Mouse (Mus musculus): ENCODE data around the gene Hist1h2ae.
"Not testable (repeated sequence)": the region's sequence is repeated elsewhere in the genome, so short reads cannot be mapped to it uniquely, and the experiment has no call there.

The Hist1h2ae gene

DNA sequence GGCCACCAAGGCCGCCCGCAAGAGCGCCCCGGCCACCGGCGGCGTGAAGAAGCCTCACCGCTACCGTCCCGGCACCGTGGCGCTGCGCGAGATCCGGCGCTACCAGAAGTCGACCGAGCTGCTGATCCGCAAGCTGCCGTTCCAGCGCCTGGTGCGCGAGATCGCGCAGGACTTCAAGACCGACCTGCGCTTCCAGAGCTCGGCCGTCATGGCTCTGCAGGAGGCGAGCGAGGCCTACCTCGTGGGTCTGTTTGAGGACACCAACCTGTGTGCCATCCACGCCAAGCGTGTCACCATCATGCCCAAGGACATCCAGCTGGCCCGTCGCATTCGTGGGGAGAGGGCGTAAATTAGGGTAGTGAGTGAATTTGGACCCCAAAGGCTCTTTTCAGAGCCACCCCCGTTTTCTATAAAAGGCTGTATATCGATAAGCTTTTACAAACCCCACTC lies 4.9 kb upstream of the Hist1h2ae start:
- H3K27me3 ChIP-seq (ENCODE audit: control insufficient read depth, insufficient read depth, low read length, poor library complexity, severe bottlenecking); H3K36me3 ChIP-seq (ENCODE audit: control insufficient read depth, insufficient read depth, low read length, poor library complexity, severe bottlenecking): not testable (repeated sequence)
- peak; percentile 18 for DNase-seq (ENCODE audit: low read depth, low spot score)

DNA sequence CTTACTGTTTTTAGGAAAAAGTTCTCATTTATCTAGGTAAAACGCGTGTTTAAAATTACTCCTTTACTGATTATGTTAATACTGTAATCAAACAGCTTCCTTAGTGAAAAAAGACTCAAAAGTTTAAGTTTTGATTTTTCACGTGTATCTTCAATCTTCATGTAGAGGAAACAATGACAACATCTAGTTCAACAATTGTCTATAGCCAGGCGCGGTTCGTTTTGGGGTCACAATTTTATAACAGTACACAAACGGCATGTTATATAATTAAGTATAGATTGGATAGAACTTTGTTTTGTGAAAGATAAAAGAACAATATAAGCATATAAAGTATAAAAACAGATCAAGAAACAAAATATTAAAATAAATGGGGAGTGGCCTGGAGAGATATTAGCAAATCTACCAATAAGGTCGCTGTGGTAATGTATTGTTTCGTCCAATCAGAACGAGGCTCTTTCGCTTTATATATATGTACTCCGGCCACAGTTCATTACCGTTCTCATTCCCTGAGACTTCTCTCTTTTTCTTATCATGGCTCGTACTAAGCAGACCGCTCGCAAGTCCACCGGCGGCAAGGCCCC lies 4.3 kb upstream of the Hist1h2ae start, which contains the start of gene Hist1h3d:
Gene Hist1h3d, plus strand, starts transcription at position 493 of the 581 bp plus-strand sequence.
- no peaks in the 10 kb centered on the region for H3K27me3 ChIP-seq (ENCODE audit: control insufficient read depth, insufficient read depth, low read length, poor library complexity, severe bottlenecking)
- H3K36me3 ChIP-seq (ENCODE audit: control insufficient read depth, insufficient read depth, low read length, poor library complexity, severe bottlenecking) = no peaks in the 10 kb centered on the region
- DNase-seq (ENCODE audit: low read depth, low spot score) = peak; percentile 92

DNA sequence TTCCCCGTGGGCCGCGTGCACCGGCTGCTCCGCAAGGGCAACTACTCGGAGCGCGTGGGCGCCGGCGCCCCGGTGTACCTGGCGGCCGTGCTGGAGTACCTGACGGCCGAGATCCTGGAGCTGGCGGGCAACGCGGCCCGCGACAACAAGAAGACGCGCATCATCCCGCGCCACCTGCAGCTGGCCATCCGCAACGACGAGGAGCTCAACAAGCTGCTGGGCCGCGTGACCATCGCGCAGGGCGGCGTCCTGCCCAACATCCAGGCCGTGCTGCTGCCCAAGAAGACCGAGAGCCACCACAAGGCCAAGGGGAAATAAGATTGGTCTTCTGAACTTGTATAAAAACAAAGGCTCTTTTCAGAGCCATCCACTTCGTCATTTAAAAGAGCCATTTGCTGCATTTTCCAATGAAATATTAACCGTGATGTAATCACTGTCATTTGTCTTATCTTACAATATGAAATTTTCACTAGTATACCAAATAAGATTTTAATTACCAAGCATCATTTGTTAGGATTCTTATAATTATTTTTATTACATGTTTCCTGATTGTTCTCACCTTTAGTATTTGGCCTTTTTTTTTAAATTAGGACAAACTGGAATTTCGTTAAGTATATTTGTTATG lies 3.6 kb upstream of the Hist1h2ae start:
- not testable (repeated sequence) for H3K27me3 ChIP-seq (ENCODE audit: control insufficient read depth, insufficient read depth, low read length, poor library complexity, severe bottlenecking); H3K36me3 ChIP-seq (ENCODE audit: control insufficient read depth, insufficient read depth, low read length, poor library complexity, severe bottlenecking)
- peak; percentile 50 for DNase-seq (ENCODE audit: low read depth, low spot score)

DNA sequence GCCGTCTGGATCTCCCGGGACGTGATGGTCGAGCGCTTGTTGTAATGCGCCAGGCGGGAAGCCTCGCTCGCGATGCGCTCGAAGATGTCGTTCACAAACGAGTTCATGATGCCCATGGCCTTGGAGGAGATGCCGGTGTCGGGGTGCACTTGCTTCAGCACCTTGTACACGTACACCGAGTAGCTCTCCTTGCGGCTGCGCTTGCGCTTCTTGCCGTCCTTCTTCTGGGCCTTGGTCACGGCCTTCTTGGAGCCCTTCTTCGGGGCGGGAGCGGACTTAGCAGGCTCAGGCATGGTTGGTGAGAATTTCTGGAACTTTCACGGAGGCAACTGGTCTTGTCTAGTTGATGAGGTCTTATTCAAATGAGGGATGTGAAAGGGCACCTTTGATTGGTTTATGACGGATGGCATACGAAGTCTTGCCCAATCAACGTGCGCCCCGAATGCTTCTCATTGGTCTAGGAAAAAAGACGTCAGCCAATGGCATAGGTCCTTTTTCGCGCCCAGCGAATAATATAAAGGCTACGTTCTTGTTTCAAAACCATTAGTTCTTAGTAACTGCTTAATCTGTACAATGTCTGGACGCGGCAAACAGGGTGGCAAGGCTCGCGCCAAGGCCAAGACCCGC lies 3.0 kb upstream of the Hist1h2ae start, which contains the start of the genes Hist1h2bf and Hist1h2ad:
Gene Hist1h2bf, minus strand, starts transcription at position 299 of the 627 bp plus-strand sequence.
Gene Hist1h2ad, plus strand, starts transcription at position 484 of the 627 bp plus-strand sequence.
- H3K36me3 ChIP-seq (ENCODE audit: control insufficient read depth, insufficient read depth, low read length, poor library complexity, severe bottlenecking); H3K27me3 ChIP-seq (ENCODE audit: control insufficient read depth, insufficient read depth, low read length, poor library complexity, severe bottlenecking): not testable (repeated sequence)
- DNase-seq (ENCODE audit: low read depth, low spot score) = peak; percentile 98

DNA sequence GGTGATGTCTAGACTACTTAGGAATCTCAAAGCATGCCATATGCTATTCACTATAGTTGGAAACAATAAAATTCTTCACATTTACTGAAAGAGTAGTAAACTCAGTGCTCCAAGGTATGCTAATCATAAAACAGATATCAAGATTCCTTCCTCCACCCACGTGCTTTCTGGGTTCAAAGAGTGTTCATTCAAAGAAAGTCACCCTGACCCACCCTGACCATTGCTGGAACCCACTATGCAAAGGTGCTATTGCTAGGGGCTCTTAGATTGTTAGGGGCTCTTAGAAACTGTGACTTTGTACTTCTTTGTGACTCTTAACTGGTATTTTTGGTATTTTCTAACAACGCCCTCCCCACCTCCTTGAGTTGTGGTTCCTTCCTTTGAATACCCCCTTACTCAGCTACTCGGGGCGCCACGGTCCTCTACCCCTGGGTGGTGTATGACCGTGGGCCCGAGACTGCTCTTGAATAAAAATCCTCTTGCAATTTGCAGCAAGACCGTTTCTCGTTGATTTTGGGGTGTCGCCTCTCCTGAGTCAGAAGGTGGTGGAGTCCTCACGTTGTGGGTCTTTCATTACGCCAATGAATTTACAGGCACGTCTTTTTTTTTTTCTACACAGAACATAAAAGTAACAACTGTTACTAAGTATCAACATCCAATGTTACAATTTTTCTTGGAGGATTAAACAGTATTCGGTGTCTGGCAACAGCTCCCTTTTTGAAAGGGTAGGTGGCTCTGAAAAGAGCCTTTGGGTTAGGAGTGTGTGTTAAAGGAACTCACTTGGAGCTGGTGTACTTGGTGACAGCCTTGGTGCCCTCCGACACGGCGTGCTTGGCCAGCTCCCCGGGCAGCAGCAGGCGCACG lies 2.2 kb upstream of the Hist1h2ae start:
- peak; percentile 30 for DNase-seq (ENCODE audit: low read depth, low spot score)
- not testable (repeated sequence) for H3K36me3 ChIP-seq (ENCODE audit: control insufficient read depth, insufficient read depth, low read length, poor library complexity, severe bottlenecking); H3K27me3 ChIP-seq (ENCODE audit: control insufficient read depth, insufficient read depth, low read length, poor library complexity, severe bottlenecking)

DNA sequence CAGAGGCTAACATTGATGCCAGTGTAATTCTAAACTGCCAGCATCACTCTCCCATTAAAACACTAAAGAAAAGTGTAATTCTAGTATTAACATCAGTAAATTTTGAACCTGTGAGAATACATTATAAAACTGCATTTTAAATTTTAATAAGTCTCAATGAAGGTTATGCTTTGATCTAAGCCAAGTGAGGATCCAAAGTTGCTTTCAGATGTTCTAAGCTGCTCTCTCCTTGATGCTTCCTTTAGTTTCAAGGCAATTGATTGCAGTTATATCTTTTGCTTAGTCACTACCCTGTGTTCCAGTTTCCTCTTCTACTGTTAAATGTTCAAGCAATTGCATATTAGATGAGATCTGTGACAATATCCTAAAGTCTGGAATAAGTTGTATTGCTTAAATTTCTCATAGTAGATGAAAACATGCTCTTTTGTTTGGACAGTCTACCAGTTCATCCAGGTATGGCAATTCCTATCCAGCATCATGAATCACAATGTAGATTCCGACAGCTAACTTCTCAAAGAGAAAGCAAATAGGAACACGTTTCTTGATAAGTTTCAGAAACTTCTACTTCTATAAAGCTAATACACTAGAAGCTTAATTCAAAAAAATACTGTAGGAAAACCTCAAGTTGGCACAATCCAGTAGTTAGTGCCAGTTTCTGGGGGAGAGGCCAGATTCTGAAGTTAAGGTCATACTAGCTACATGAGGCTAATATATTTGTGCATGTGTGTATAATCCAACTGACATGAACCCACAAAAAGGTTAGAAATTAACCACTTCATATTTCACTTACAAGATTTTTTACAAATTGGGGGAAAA lies 1.4 kb upstream of the Hist1h2ae start:
- peak; percentile 13 for DNase-seq (ENCODE audit: low read depth, low spot score)
- no peaks in the 10 kb centered on the region for H3K36me3 ChIP-seq (ENCODE audit: control insufficient read depth, insufficient read depth, low read length, poor library complexity, severe bottlenecking)
- no peaks in the 10 kb centered on the region for H3K27me3 ChIP-seq (ENCODE audit: control insufficient read depth, insufficient read depth, low read length, poor library complexity, severe bottlenecking)

DNA sequence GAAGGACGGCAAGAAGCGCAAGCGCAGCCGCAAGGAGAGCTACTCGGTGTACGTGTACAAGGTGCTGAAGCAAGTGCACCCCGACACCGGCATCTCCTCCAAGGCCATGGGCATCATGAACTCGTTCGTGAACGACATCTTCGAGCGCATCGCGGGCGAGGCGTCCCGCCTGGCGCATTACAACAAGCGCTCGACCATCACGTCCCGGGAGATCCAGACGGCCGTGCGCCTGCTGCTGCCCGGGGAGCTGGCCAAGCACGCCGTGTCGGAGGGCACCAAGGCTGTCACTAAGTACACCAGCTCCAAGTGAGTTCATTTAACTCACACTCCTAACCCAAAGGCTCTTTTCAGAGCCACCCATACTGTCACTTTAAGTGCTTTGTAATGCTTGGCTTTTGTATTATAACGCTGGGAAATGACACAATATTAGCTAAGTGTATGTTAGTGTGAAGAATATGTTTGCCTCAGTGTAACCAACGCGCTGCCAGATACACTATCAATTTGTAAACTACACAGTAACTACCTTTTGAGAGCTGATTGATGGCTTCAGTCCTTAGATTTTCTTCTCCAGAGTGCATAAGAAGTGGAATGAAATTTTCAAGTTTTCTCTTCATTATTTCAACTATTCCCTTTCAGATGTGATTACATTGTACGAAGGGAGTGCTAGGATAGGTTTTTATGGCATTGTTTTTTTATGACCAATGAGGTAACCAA lies 641 bp upstream of the Hist1h2ae start:
- H3K27me3 ChIP-seq (ENCODE audit: control insufficient read depth, insufficient read depth, low read length, poor library complexity, severe bottlenecking); H3K36me3 ChIP-seq (ENCODE audit: control insufficient read depth, insufficient read depth, low read length, poor library complexity, severe bottlenecking): not testable (repeated sequence)
- peak; percentile 38 for DNase-seq (ENCODE audit: low read depth, low spot score)

DNA sequence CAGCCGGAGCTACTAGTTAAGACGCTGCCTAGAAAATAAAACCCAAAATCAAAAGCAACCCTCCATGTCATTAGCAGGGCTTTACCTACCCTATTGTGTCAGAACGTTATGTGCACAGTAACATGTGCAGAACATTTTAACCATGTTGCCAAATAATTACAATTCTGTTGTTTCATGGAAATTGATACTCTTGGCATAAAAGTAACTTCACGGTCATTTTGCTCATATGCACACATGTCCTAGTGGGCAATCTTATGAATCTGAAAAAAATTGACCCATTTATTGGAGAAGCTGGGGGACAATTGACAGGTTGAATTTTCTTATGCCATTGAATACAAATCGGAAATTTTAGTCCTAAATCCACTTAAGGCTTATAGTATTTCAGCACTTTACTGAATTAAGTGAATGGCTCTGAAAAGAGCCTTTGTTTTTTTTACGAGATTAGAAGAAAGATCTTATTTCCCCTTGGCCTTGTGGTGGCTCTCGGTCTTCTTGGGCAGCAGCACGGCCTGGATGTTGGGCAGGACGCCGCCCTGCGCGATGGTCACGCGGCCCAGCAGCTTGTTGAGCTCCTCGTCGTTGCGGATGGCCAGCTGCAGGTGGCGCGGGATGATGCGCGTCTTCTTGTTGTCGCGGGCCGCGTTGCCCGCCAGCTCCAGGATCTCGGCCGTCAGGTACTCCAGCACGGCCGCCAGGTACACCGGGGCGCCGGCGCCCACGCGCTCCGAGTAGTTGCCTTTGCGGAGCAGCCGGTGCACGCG lies 579 bp downstream of the Hist1h2ae start:
- not testable (repeated sequence) for H3K27me3 ChIP-seq (ENCODE audit: control insufficient read depth, insufficient read depth, low read length, poor library complexity, severe bottlenecking); H3K36me3 ChIP-seq (ENCODE audit: control insufficient read depth, insufficient read depth, low read length, poor library complexity, severe bottlenecking)
- DNase-seq (ENCODE audit: low read depth, low spot score) = peak; percentile 29

DNA sequence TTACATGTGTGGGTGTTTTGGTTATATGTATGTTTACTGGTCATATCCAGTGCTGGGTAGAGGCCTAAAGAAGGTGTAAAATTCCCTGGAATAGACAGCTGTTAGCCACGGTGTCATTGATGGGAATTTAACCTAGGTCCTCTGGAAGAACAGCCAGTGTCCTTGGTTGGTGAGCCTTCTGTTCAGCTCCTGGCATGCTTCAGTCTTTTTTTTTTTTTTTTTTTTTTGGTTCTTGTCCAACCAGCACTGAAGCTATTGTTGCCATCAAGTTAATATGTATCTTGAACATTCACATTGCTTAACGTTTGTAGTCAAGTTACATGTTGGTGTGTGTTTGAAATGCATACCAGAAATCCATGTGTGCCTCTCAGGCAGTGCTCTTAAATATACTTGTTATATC lies 6.5 kb downstream of the Hist1h2ae start:
- Histone ChIP-seq H3K36me3 (ENCODE audit: control insufficient read depth, insufficient read depth, low read length, poor library complexity, severe bottlenecking) (no peaks in the 10 kb centered on the region), H3K27me3 (ENCODE audit: control insufficient read depth, insufficient read depth, low read length, poor library complexity, severe bottlenecking) (no peaks in the 10 kb centered on the region)
- DNase-seq (ENCODE audit: low read depth, low spot score) = no peak

DNA sequence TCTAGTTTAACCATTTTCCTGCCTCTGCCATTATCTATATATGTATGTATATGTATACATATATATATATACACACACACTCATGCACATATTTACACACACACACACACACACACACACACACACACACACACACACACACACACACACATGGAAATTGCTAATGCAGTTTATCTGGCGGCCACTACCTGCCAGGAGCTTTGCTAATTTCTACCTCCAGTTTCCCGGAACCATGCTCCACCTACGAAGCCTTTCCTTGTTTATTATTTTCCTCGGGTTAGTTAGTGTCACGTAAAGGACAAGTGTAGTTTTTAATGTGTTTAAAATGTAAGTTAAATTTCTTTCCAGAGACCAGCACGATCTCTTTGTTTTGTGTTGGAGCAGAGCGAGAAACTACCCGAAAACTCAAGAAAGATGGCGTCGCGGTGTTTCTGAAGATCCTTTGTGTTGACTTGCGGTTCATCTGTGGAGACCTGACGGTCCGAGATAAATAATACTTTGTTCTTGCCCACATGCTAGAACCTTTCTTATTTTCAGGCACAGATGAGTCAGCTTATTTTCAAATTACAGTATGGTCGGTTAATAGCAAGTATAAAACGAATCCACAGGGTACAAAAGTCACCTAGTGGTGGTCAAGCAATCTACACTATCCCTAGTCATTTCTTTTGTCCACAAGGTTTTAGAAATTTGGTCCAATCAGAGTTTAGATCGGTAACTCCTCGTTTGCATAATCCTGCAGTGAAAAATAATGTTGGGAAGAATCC lies 8.1 kb downstream of the Hist1h2ae start:
- DNase-seq (ENCODE audit: low read depth, low spot score) = peak; percentile 64

DNA sequence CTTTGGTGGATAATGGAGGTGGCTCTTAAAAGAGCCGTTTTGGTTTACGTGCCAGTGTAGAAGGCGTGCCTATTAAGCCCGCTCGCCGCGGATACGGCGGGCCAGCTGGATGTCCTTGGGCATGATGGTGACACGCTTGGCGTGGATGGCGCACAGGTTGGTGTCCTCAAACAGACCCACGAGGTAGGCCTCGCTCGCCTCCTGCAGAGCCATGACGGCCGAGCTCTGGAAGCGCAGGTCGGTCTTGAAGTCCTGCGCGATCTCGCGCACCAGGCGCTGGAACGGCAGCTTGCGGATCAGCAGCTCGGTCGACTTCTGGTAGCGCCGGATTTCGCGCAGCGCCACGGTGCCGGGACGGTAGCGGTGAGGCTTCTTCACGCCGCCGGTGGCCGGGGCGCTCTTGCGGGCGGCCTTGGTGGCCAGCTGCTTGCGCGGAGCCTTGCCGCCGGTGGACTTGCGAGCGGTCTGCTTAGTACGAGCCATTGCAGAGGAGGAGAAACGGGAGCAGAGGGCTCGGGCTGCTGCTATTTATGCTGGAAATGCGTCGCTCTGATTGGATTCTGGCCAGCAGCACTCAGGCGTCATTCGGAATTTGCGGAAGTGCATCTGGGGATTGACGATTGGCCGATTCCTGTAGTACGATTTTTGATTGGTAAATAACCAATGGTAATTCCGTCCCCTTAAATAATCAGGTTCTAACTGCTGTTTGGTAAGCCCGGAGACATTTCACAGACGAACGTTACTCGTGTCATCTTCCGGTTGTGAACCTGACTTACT lies 8.9 kb downstream of the Hist1h2ae start, which contains the start of gene Hist1h3e:
Gene Hist1h3e, minus strand, starts transcription at position 487 of the 777 bp plus-strand sequence.
- H3K36me3 ChIP-seq (ENCODE audit: control insufficient read depth, insufficient read depth, low read length, poor library complexity, severe bottlenecking); H3K27me3 ChIP-seq (ENCODE audit: control insufficient read depth, insufficient read depth, low read length, poor library complexity, severe bottlenecking): not testable (repeated sequence)
- peak; percentile 99 for DNase-seq (ENCODE audit: low read depth, low spot score)

More for the DNA sequence above, 8.1 kb downstream of the Hist1h2ae start:
- no peaks in the 10 kb centered on the region for H3K27me3 ChIP-seq (ENCODE audit: control insufficient read depth, insufficient read depth, low read length, poor library complexity, severe bottlenecking)
- H3K36me3 ChIP-seq (ENCODE audit: control insufficient read depth, insufficient read depth, low read length, poor library complexity, severe bottlenecking) = no peaks in the 10 kb centered on the region

DNA sequence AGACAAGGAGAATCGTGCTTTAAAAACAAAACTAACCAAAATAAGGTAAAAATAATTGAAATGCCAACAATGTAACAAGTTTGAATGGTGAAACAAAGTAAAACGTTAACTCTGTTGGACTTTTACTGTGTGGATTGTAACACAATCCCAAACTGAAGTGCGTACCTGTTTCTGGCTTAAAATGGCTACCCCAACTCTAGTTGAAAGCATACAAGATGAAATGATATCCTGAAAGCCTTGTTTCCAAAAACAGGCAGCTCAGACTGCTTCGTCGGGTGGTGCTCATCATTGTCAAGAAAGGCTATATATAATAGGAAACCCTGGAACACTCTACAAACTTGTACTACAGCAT lies 9.5 kb downstream of the Hist1h2ae start:
- not testable (repeated sequence) for H3K27me3 ChIP-seq (ENCODE audit: control insufficient read depth, insufficient read depth, low read length, poor library complexity, severe bottlenecking); H3K36me3 ChIP-seq (ENCODE audit: control insufficient read depth, insufficient read depth, low read length, poor library complexity, severe bottlenecking); DNase-seq (ENCODE audit: low read depth, low spot score)

Measured in splenic B cell, adult 2 months (primary cell).